Mouse (Mus musculus) adipose tissue, adult 10 weeks (tissue): ENCODE results near the gene Tbx10. TPM values are rescaled to one million over a fixed set of nuclear protein-coding genes. Genes with fewer than 3 reads are reported as not detected.

Experiments
- polyA plus RNA-seq: library from polyadenylated mRNA; stranded (reverse); fragments of 350-450 nt; fragmentation: Illumina TruSeq; extraction: RNeasy Lipid Tissue Mini Kit (QIAGEN cat#74804); gene quantifications from one replicate; pipeline ENCODE4 v1.2.3, GENCODE M21; 2014; ENCODE audit warnings: low read depth, low replicate concordance

Tbx10 gene
- not detected for polyA plus RNA-seq

GRCm38 (mm10) chr19:3992416-3992815 is at the start of gene Tbx10:
Gene Tbx10 (plus strand): TSS chr19:3992752.

GRCm38 (mm10) chr19:3958470-3958869 is 34.1 kb upstream of the Tbx10 start, which contains the start of gene Aldh3b3:
Gene Aldh3b3 (plus strand): TSS chr19:3958645.

GRCm38 (mm10) chr19:3972229-3972628 is 20.3 kb upstream of the Tbx10 start, which contains the start of gene Aldh3b2:
Gene Aldh3b2 (plus strand): TSS chr19:3972328.

GRCm38 (mm10) chr19:3986334-3986733 is 6.2 kb upstream of the Tbx10 start, which contains the start of gene Acy3:
Gene Acy3 (plus strand): TSS chr19:3986570.

GRCm38 (mm10) chr19:4000119-4000900 is 7.8 kb downstream of the Tbx10 start, which contains the start of the genes Nudt8 and Gm49405:
Gene Nudt8 (plus strand): TSS chr19:4000580.
Gene Gm49405 (plus strand): TSS chr19:4000626.

GRCm38 (mm10) chr19:4003112-4003511 is 10.6 kb downstream of the Tbx10 start, which contains the start of gene Doc2g:
Gene Doc2g (plus strand): TSS chr19:4003313.

GRCm38 (mm10) chr19:4012432-4013022 is 20.0 kb downstream of the Tbx10 start, which contains the start of gene Ndufv1:
Gene Ndufv1 (minus strand): TSS chr19:4012806.

GRCm38 (mm10) chr19:4037788-4038232 is 45.3 kb downstream of the Tbx10 start, which contains the start of gene Gstp1:
Gene Gstp1 (minus strand): TSS chr19:4037985.

GRCm38 (mm10) chr19:4045966-4046865 is 53.7 kb downstream of the Tbx10 start, which contains the start of gene Gstp2:
Gene Gstp2 (minus strand): TSS chr19:4046023.

Other genes starting within 250 kb of the Tbx10 start
- gene Kmt5b, start 225.3 kb upstream of the Tbx10 start, polyA plus RNA-seq = 34.3 TPM
- 57.2 TPM for gene Chka, start 141.0 kb upstream of the Tbx10 start, polyA plus RNA-seq
- 33.4 TPM for gene Tcirg1, start 85.6 kb upstream of the Tbx10 start, polyA plus RNA-seq
- gene Ndufs8, start 80.0 kb upstream of the Tbx10 start, polyA plus RNA-seq = 112 TPM
- 8.3 TPM for gene Aldh3b1, start 62.9 kb upstream of the Tbx10 start, polyA plus RNA-seq
- gene Unc93b1, start 57.6 kb upstream of the Tbx10 start, polyA plus RNA-seq = 55.5 TPM
- gene Aldh3b3, start 34.1 kb upstream of the Tbx10 start, polyA plus RNA-seq = 0.15 TPM
- gene Aldh3b2, start 20.4 kb upstream of the Tbx10 start, polyA plus RNA-seq = 10.9 TPM
- gene Acy3, start 6.2 kb upstream of the Tbx10 start, polyA plus RNA-seq = 32.3 TPM
- gene Nudt8, start 7.8 kb downstream of the Tbx10 start, polyA plus RNA-seq = 25.3 TPM
- gene Gm49405, start 7.9 kb downstream of the Tbx10 start, polyA plus RNA-seq = 2.5 TPM
- gene Doc2g, start 10.6 kb downstream of the Tbx10 start, polyA plus RNA-seq = 3.2 TPM
- gene Ndufv1, start 20.1 kb downstream of the Tbx10 start, polyA plus RNA-seq = 124 TPM
- 408 TPM for gene Gstp1, start 45.2 kb downstream of the Tbx10 start, polyA plus RNA-seq
- 25.3 TPM for gene Gstp2, start 53.3 kb downstream of the Tbx10 start, polyA plus RNA-seq
- gene Gstp3, start 66.8 kb downstream of the Tbx10 start, polyA plus RNA-seq = 0.71 TPM
- not detected for gene Cabp2, start 88.8 kb downstream of the Tbx10 start, polyA plus RNA-seq
- 93.4 TPM for gene Cdk2ap2, start 104.4 kb downstream of the Tbx10 start, polyA plus RNA-seq
- 29.6 TPM for gene Pitpnm1, start 107.2 kb downstream of the Tbx10 start, polyA plus RNA-seq
- gene Aip, start 133.1 kb downstream of the Tbx10 start, polyA plus RNA-seq = 74.7 TPM
- 0.19 TPM for gene Gpr152, start 147.0 kb downstream of the Tbx10 start, polyA plus RNA-seq
- 1.1 TPM for gene Cabp4, start 151.3 kb downstream of the Tbx10 start, polyA plus RNA-seq
- gene Coro1b, start 155.9 kb downstream of the Tbx10 start, polyA plus RNA-seq = 169 TPM
- 3.3 TPM for gene Ptprcap, start 160.9 kb downstream of the Tbx10 start, polyA plus RNA-seq
- 27.2 TPM for gene Rps6kb2, start 170.6 kb downstream of the Tbx10 start, polyA plus RNA-seq
- 5.1 TPM for gene Carns1, start 182.7 kb downstream of the Tbx10 start, polyA plus RNA-seq
- gene Tbc1d10c, start 198.5 kb downstream of the Tbx10 start, polyA plus RNA-seq = 3.5 TPM
- gene Ppp1ca, start 199.3 kb downstream of the Tbx10 start, polyA plus RNA-seq = 434 TPM
- 15.7 TPM for gene Rad9a, start 208.9 kb downstream of the Tbx10 start, polyA plus RNA-seq
- gene Clcf1, start 221.5 kb downstream of the Tbx10 start, polyA plus RNA-seq = 3.9 TPM
- gene AC109138.7, start 221.6 kb downstream of the Tbx10 start, polyA plus RNA-seq = not detected
- 61.3 TPM for gene Pold4, start 239.1 kb downstream of the Tbx10 start, polyA plus RNA-seq